Mouse (Mus musculus): ENCODE data around the gene Msi2. TPM values are rescaled to one million over a fixed set of nuclear protein-coding genes. Genes with fewer than 3 reads are reported as not detected.

Msi2 gene
- total RNA-seq, 2 experiments from 2014 or later, result 10.2 to 13.9 TPM

- ATAC-seq (replicated peaks; ENCODE audit: low FRiP score, poor library complexity, severe bottlenecking), result no peak
Measured at GRCm38 (mm10) chr11:88315393-88315792, 402.9 kb downstream of the Msi2 start.

- ATAC-seq (replicated peaks; ENCODE audit: low FRiP score, poor library complexity, severe bottlenecking), result no peak
Measured at GRCm38 (mm10) chr11:88314471-88314870, 403.8 kb downstream of the Msi2 start.

GRCm38 (mm10) chr11:88313512-88313911 is 404.8 kb downstream of the Msi2 start:
- no peak for ATAC-seq (replicated peaks; ENCODE audit: low FRiP score, poor library complexity, severe bottlenecking)

GRCm38 (mm10) chr11:88311606-88312005 is 406.7 kb downstream of the Msi2 start:
- ATAC-seq (replicated peaks; ENCODE audit: low FRiP score, poor library complexity, severe bottlenecking), result no peak

- no peak for ATAC-seq (replicated peaks; ENCODE audit: low FRiP score, poor library complexity, severe bottlenecking)
Measured at GRCm38 (mm10) chr11:88310773-88311172, 407.5 kb downstream of the Msi2 start.

GRCm38 (mm10) chr11:88309059-88309700 is 409.1 kb downstream of the Msi2 start:
- ATAC-seq (replicated peaks; ENCODE audit: low FRiP score, poor library complexity, severe bottlenecking), result no peak

- 0 out of 2 replicates have a peak, but pooled peaks have one; percentile 21 for ATAC-seq (replicated peaks; ENCODE audit: low FRiP score, poor library complexity, severe bottlenecking)
Measured at GRCm38 (mm10) chr11:88307616-88308543, 410.4 kb downstream of the Msi2 start.

GRCm38 (mm10) chr11:88305759-88306158 is 412.6 kb downstream of the Msi2 start:
- no peak for ATAC-seq (replicated peaks; ENCODE audit: low FRiP score, poor library complexity, severe bottlenecking)

GRCm38 (mm10) chr11:88301619-88302018 is 416.7 kb downstream of the Msi2 start:
- no peak for ATAC-seq (replicated peaks; ENCODE audit: low FRiP score, poor library complexity, severe bottlenecking)

- no peak for ATAC-seq (replicated peaks; ENCODE audit: low FRiP score, poor library complexity, severe bottlenecking)
Measured at GRCm38 (mm10) chr11:88299345-88299744, 419.0 kb downstream of the Msi2 start.

GRCm38 (mm10) chr11:88297526-88297925 is 420.8 kb downstream of the Msi2 start:
- no peak for ATAC-seq (replicated peaks; ENCODE audit: low FRiP score, poor library complexity, severe bottlenecking)

- no peak for ATAC-seq (replicated peaks; ENCODE audit: low FRiP score, poor library complexity, severe bottlenecking)
Measured at GRCm38 (mm10) chr11:88295298-88295697, 423.0 kb downstream of the Msi2 start.

- ATAC-seq (replicated peaks; ENCODE audit: low FRiP score, poor library complexity, severe bottlenecking), result no peak
Measured at GRCm38 (mm10) chr11:88294394-88294710, 424.0 kb downstream of the Msi2 start.

GRCm38 (mm10) chr11:88293631-88294393 is 424.5 kb downstream of the Msi2 start, which contains the start of gene Ccdc182:
Gene Ccdc182 (plus strand): TSS chr11:88294058.
- ATAC-seq (replicated peaks; ENCODE audit: low FRiP score, poor library complexity, severe bottlenecking), result no peak

GRCm38 (mm10) chr11:88291688-88292087 is 426.6 kb downstream of the Msi2 start:
- no peak for ATAC-seq (replicated peaks; ENCODE audit: low FRiP score, poor library complexity, severe bottlenecking)

- no peak for ATAC-seq (replicated peaks; ENCODE audit: low FRiP score, poor library complexity, severe bottlenecking)
Measured at GRCm38 (mm10) chr11:88291245-88291644, 427.1 kb downstream of the Msi2 start.
